Mouse (Mus musculus) lung, embryonic 15.5 days (tissue): ENCODE measurements around the gene Slc35d3. TPM values are rescaled to one million over a fixed set of nuclear protein-coding genes. Genes with fewer than 3 reads are reported as not detected.

Experiments
- ATAC-seq: fragments of 200-750 bp; cut with Nextera tagmentation; 2 replicates; pipeline ENCODE4 v1.8.0; 2017; ENCODE audit warnings: moderate number of reproducible peaks, borderline replicate concordance; ENCODE audit not compliant: low FRiP score, low TSS enrichment; ENCODE audit errors: extremely low read depth
- H3K27ac ChIP-seq: fragments of 300-500 bp; sonication (generic); 2 replicates; pipeline ENCODE4 v1.5.1; 2015; ENCODE audit warnings: moderate library complexity, mild to moderate bottlenecking, inconsistent platforms
- H3K27me3 ChIP-seq: fragments of 300-500 bp; sonication (generic); 2 replicates; pipeline ENCODE4 v1.6.1; 2015; ENCODE audit warnings: inconsistent platforms
- H3K36me3 ChIP-seq: fragments of 300-500 bp; sonication (generic); 2 replicates; pipeline ENCODE4 v1.6.1; 2015; ENCODE audit warnings: inconsistent platforms
- H3K4me1 ChIP-seq: fragments of 300-500 bp; sonication (generic); 2 replicates; pipeline ENCODE4 v1.6.1; 2015; ENCODE audit warnings: inconsistent platforms
- H3K4me2 ChIP-seq: fragments of 300-500 bp; sonication (generic); 2 replicates; pipeline ENCODE4 v1.6.1; 2015; ENCODE audit warnings: inconsistent platforms, mild to moderate bottlenecking, moderate library complexity
- H3K4me3 ChIP-seq: fragments of 300-500 bp; sonication (generic); 2 replicates; pipeline ENCODE4 v1.5.1; 2015; ENCODE audit warnings: mild to moderate bottlenecking, inconsistent platforms
- H3K9ac ChIP-seq: fragments of 300-500 bp; sonication (generic); 2 replicates; pipeline ENCODE4 v1.6.1; 2015; ENCODE audit warnings: inconsistent platforms
- H3K9me3 ChIP-seq: fragments of 300-500 bp; sonication (generic); 2 replicates; pipeline ENCODE4 v1.6.1; 2016; ENCODE audit warnings: inconsistent platforms
- WGBS: fragments of 180-500 bp; shearing (Covaris S2); methylation state at CpG from one replicate; pipeline ENCODE4 v1.1.7; 2015; 5-methylcytosine and 5-hydroxymethylcytosine counted together
- polyA plus RNA-seq: library from polyadenylated mRNA; unstranded; fragments of >200 nt; fragmentation: Nextera tagmentation; extraction: Ambion mirVana; gene quantifications from 2 replicates; pipeline ENCODE4 v1.2.1, GENCODE M21; 2015

The Slc35d3 gene
- 0.98 and 1.0 TPM in 2 replicates for polyA plus RNA-seq

DNA sequence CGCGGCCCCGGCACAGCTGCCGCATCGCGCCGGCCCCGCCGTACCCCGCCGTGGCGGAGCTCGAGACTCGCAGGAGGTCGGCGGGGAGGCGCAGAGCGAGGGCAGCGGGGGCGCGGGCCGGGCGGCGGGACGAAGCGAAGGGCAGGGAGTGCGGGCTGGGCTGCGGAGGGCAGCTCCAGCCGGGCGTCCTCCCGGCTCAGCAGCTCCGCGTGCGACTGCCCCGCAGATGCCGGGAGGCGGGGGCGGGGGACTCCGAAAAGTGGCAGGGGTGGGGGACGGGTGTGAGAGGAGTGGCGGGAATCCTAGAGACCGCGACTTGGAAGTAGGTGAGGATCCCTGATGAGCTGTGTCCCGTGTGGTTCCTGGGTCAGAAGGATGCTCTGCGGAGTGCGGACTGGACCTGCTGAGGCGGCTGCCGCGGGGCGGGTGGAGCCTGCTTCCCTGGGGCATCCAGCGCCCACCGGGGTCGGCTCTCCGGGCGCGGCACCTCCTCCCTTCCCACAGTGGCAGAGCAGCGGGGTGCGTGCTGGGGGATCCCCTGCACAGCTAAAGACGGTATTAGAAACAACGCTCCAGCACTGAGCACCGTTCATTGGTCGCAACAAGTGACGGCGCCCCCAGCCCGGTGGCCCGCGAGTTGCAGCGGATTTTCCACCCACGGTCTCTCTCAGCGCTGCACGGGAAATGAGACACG, at the start of gene Slc35d3:
Slc35d3 (minus strand) TSS at position 462 of the 694 bp plus-strand sequence.
- H3K4me3 ChIP-seq = peak within 1 kb of the TSS; percentile 50
- no peak within 1 kb of the TSS for H3K27ac ChIP-seq
- under 1% methylated on average over 63 of the region's 72 CpGs for WGBS
- peak within 1 kb of the TSS; percentile 98 for H3K4me2 ChIP-seq
- peak; percentile 29; the same call in 1 of the 2 replicates for ATAC-seq
- H3K27me3 ChIP-seq = peaks cover 64% of the 10 kb centered on the region
- peaks cover 31% of the 10 kb centered on the region for H3K4me1 ChIP-seq
- no peaks in the 10 kb centered on the region for H3K36me3 ChIP-seq
- no peaks in the 10 kb centered on the region for H3K9me3 ChIP-seq
- H3K9ac ChIP-seq = peak within 1 kb of the TSS; percentile 14; the same call in 1 of the 2 replicates

DNA sequence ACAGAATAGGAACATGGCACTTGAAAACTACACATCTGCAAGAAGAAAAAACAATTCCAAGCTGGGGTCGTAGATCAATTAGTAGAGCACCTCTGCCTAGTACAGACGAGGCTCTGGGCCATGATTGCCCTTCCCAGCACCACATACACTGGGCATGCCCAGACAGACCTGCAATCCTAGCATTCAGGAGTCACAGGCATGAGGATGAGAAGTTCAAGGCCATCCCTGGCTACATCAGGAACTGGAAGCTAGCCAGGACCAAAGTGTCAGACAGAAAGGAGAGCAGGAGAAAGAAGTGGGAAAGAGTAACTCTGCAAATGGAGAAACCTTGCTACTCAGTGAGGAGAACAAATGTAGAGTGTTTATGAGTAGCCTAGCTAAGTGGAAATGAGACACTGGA, 48.9 kb upstream of the Slc35d3 start:
- Histone ChIP-seq H3K27me3 (no peaks in the 10 kb centered on the region), H3K4me1 (no peaks in the 10 kb centered on the region), H3K36me3 (peaks cover 6% of the 10 kb centered on the region; the same call in 1 of the 2 replicates), H3K9me3 (no peaks in the 10 kb centered on the region), H3K27ac (no peak overlapping the region), H3K4me3 (no peak overlapping the region), H3K4me2 (no peak overlapping the region), H3K9ac (no peak overlapping the region)
- ATAC-seq = no peak
- 53% methylated on average over 2 of the region's 2 CpGs for WGBS

DNA sequence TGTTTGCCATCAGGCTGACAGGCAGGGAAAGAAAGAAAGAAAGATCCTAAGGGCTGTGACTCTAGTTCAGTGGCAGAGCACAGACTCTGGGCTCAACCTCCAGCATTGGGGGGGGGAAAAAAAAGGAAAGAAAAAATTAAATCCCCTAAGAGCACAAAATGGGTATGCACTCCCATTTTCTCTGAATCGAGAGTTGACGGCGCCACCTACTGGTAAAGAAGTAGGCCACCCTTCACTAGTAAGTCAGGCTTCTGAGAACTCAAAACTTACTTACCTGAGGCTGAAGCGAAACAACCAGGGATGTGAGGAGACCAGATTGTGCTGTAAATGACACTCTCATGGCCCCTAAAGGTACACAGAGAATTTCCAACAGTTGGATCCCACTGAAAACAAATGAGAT, 42.7 kb upstream of the Slc35d3 start:
- no peak overlapping the region for H3K9ac ChIP-seq
- peaks cover 6% of the 10 kb centered on the region; the same call in 1 of the 2 replicates for H3K36me3 ChIP-seq
- ATAC-seq = no peak
- no peak overlapping the region for H3K4me3 ChIP-seq
- H3K27ac ChIP-seq = no peak overlapping the region
- H3K4me1 ChIP-seq = no peaks in the 10 kb centered on the region
- no peaks in the 10 kb centered on the region for H3K27me3 ChIP-seq
- 17% methylated on average over 4 of the region's 4 CpGs for WGBS
- no peak overlapping the region for H3K4me2 ChIP-seq
- H3K9me3 ChIP-seq = no peaks in the 10 kb centered on the region

DNA sequence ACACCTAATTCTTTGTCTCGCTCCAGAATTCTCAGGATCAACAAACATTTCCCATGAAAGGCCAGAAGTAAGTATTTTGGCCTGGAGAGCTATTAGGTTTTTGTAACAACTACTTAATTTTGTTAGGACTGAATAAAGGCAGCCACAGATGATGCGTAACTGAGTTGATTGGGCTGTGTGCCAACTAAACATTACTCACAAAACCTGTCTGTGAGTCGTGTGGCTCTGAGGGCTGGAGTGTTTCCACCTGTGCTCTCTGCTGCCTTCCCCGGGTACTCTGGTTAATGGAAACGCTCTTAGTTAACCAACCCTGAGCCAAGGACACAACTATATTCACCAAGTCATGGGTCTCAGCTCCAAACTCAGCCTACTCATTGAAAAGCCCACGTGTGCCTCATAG, 41.9 kb upstream of the Slc35d3 start:
- no peak overlapping the region for H3K9ac ChIP-seq
- no peak overlapping the region for H3K4me3 ChIP-seq
- ATAC-seq = no peak
- 45% methylated on average over 6 of the region's 6 CpGs for WGBS
- H3K27ac ChIP-seq = no peak overlapping the region
- no peaks in the 10 kb centered on the region for H3K4me1 ChIP-seq
- peaks cover 10% of the 10 kb centered on the region; the same call in 1 of the 2 replicates for H3K36me3 ChIP-seq
- H3K27me3 ChIP-seq = no peaks in the 10 kb centered on the region
- no peaks in the 10 kb centered on the region for H3K9me3 ChIP-seq
- no peak overlapping the region for H3K4me2 ChIP-seq

DNA sequence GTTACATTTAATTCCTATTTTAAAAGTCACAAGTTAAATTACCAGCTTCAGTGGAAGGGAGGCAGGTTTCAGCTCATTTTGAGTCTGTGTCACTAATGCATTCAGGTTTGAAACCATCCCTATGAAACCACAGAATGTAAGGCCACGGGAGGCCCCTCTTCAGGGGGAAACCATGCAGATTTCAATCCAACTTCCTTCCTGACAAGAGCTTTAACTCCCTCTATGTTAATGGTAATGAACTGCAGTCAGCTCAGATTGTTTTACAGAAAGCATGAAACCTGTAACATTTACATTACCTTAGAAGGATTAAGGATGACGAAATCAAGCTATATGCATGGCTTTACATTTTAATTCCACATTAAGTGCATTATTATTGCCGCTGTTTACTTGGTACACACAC, 40.4 kb upstream of the Slc35d3 start:
- ATAC-seq = no peak
- Histone ChIP-seq H3K4me2 (no peak overlapping the region), H3K4me1 (no peaks in the 10 kb centered on the region), H3K9ac (no peak overlapping the region), H3K4me3 (no peak overlapping the region), H3K27ac (no peak overlapping the region), H3K27me3 (no peaks in the 10 kb centered on the region), H3K9me3 (no peaks in the 10 kb centered on the region), H3K36me3 (peaks cover 10% of the 10 kb centered on the region; the same call in 1 of the 2 replicates)
- 71% methylated on average over 3 of the region's 3 CpGs for WGBS

DNA sequence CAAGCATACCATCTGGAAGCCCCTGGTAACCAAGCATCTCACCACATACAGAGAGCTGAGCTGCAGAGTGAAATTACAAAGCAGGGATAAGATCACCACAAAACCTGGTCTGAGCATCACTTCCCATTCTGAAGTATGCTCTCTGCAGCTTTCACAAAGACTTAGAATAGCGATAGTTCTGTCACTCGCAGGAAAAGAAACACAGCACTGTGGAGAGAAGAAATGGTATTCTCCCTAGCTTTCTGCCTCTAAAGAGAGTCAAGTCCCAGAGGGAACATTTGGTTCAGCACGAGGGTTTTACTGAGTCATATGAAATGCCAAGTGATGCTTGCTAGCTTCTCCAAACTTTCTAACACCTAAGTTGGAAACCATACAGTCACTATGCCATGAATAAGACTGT, 38.6 kb upstream of the Slc35d3 start:
- no peaks in the 10 kb centered on the region for H3K4me1 ChIP-seq
- no peak for ATAC-seq
- 80% methylated on average over 3 of the region's 3 CpGs for WGBS
- no peak overlapping the region for H3K9ac ChIP-seq
- H3K4me2 ChIP-seq = no peak overlapping the region
- H3K27ac ChIP-seq = no peak overlapping the region
- H3K36me3 ChIP-seq = peaks cover 10% of the 10 kb centered on the region; the same call in 1 of the 2 replicates
- no peaks in the 10 kb centered on the region for H3K27me3 ChIP-seq
- H3K4me3 ChIP-seq = no peak overlapping the region
- H3K9me3 ChIP-seq = no peaks in the 10 kb centered on the region

DNA sequence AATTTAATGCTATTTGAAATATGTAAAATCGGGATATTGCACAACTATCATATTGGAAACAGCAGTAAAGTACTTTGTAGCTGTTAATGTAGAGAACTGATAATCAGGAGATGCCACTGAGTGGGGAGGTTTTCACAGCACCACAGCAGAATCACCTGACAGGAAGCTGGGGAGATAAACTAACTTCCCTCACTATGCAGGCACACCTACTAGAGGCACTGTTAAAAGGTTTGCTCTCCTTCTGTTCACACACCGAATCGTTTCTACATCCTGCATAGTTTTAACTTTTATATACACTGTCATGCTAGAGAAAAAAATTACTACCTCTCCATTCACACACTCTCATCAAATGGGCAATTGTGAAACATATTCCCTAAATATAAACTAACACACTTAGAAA, 35.0 kb upstream of the Slc35d3 start:
- peaks cover 5% of the 10 kb centered on the region; the same call in 1 of the 2 replicates for H3K36me3 ChIP-seq
- H3K9ac ChIP-seq = no peak overlapping the region
- no peaks in the 10 kb centered on the region for H3K4me1 ChIP-seq
- no peaks in the 10 kb centered on the region for H3K27me3 ChIP-seq
- ATAC-seq = no peak
- H3K4me3 ChIP-seq = no peak overlapping the region
- 74% methylated on average over 3 of the region's 3 CpGs for WGBS
- H3K27ac ChIP-seq = no peak overlapping the region
- no peaks in the 10 kb centered on the region for H3K9me3 ChIP-seq
- no peak overlapping the region for H3K4me2 ChIP-seq

DNA sequence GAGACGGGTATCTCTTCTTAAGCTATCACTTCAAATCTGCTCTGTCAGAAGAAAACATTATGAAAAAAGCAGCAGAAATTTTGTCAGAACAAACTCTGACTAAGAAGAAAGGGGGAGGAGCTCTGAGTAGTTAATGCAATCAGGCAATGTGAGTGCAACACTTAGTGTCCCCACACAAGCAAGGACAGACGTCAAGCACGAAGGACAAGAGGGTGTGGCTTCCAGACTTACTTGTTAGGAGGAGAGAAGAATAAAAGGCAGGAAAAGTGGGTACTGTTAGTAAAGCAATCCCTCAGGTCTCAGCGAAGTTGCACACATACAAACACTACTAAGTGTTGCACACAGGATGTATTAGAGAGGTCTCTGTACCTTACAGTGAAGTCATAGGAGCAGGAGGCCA, 33.1 kb upstream of the Slc35d3 start:
- Histone ChIP-seq H3K4me3 (no peak overlapping the region), H3K4me1 (no peaks in the 10 kb centered on the region), H3K9ac (no peak overlapping the region), H3K36me3 (peaks cover 5% of the 10 kb centered on the region; the same call in 1 of the 2 replicates), H3K4me2 (no peak overlapping the region), H3K27ac (no peak overlapping the region), H3K9me3 (no peaks in the 10 kb centered on the region), H3K27me3 (no peaks in the 10 kb centered on the region)
- ATAC-seq = no peak
- 61% methylated on average over 4 of the region's 4 CpGs for WGBS

DNA sequence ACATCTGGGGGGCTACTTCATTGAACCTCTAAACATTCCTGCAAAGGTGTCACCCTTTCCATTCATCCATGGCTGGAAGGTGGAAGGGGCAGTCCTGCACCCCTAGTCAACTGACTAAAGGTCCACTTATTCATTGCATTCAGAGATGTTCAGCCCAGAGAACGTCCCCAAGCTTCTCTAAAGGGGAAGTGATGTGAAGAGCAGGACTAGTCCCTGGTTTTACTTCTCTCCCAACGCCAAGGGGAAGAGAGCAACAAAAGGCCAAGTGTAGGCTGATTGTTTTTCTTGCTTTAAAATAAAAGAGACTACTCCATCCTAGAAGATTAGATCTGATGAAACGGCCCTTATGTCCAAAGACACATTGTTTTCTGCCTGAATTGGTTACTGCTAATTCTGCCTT, 29.2 kb upstream of the Slc35d3 start:
- 74% methylated on average over 3 of the region's 3 CpGs for WGBS
- no peaks in the 10 kb centered on the region for H3K4me1 ChIP-seq
- H3K9me3 ChIP-seq = no peaks in the 10 kb centered on the region
- H3K9ac ChIP-seq = no peak overlapping the region
- H3K27me3 ChIP-seq = no peaks in the 10 kb centered on the region
- H3K36me3 ChIP-seq = no peaks in the 10 kb centered on the region
- H3K27ac ChIP-seq = no peak overlapping the region
- no peak overlapping the region for H3K4me2 ChIP-seq
- no peak for ATAC-seq
- H3K4me3 ChIP-seq = no peak overlapping the region

DNA sequence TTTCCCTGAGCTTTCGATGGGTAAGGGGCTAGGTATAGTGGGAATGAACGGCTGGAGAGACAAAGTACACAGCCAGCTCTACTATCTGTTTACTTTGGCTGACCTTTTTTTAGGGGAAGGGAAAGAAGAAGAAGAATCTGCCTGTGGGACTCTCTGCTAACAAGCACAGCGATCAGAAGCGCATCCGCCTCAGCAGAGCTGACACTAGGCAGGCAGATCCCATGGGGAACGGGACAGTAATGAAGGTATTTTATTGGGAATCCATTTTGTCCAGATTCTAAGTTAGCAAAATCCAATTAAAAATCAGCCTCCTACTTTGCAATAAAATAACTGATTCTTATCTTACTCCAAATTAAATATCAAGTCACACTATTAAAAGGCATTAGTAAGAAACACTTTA, 27.9 kb upstream of the Slc35d3 start:
- Histone ChIP-seq H3K9me3 (no peaks in the 10 kb centered on the region), H3K4me3 (no peak overlapping the region), H3K4me2 (no peak overlapping the region), H3K9ac (no peak overlapping the region), H3K36me3 (no peaks in the 10 kb centered on the region), H3K27me3 (no peaks in the 10 kb centered on the region), H3K4me1 (no peaks in the 10 kb centered on the region), H3K27ac (no peak overlapping the region)
- no peak for ATAC-seq
- WGBS = 48% methylated on average over 6 of the region's 6 CpGs

DNA sequence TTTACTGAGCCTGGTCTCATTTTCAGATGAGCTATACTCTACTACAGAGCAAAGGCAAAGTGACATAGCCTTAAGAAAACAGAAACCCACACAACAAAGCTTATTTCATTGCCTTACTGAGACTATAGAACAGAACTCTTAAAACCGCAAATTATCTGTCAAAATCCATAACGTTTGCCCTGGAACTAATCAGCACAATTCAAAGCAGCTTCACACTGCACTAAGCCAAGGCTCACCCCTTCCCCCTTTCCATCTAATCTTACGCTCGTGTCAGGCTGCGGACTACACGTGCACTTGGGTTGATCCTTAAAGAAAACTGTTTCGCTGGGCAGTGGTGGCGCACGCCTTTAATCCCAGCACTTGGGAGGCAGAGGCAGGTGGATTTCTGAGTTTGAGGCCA, 26.4 kb upstream of the Slc35d3 start:
- Histone ChIP-seq H3K4me1 (no peaks in the 10 kb centered on the region), H3K9ac (no peak overlapping the region), H3K27me3 (no peaks in the 10 kb centered on the region), H3K36me3 (no peaks in the 10 kb centered on the region), H3K4me2 (no peak overlapping the region), H3K9me3 (no peaks in the 10 kb centered on the region), H3K27ac (no peak overlapping the region), H3K4me3 (no peak overlapping the region)
- no peak for ATAC-seq
- 81% methylated on average over 9 of the region's 9 CpGs for WGBS

DNA sequence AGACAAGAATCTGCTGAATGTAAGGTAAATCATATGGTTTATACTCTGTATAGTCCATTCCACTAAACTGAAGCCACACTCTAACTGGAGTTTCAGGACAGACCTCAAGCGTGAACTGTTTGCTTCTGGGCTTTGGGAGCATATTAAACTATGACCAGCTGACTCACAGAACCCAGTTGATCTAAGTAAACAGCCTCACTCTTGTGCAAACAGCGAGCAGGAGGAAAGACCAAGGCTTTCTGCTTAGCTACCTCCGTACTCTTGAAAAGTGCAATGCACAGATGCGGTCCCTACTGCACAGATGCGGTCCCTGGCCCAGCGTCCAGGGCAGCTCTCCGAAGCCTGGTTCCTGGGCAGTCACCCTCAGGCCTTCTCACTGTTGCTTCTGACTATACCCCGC, 26.0 kb upstream of the Slc35d3 start:
- H3K4me2 ChIP-seq = peak overlapping the region; percentile 5; the same call in 1 of the 2 replicates
- ATAC-seq = no peak
- no peak overlapping the region for H3K27ac ChIP-seq
- H3K36me3 ChIP-seq = no peaks in the 10 kb centered on the region
- no peaks in the 10 kb centered on the region for H3K4me1 ChIP-seq
- no peaks in the 10 kb centered on the region for H3K27me3 ChIP-seq
- WGBS = 67% methylated on average over 8 of the region's 8 CpGs
- no peak overlapping the region for H3K4me3 ChIP-seq
- H3K9ac ChIP-seq = no peak overlapping the region
- H3K9me3 ChIP-seq = no peaks in the 10 kb centered on the region
